Mouse (Mus musculus): Measurements from ENCODE around the gene Nup214.

GRCm38 (mm10) chr2:32019704-32020103, 45.5 kb downstream of the Nup214 start:
- TF ChIP-seq CTCF (IDR thresholded peaks at IDR 0.05; ENCODE audit: low read depth, low read length) = no peak
- no peak for TF ChIP-seq GATA1 (IDR thresholded peaks at IDR 0.05; ENCODE audit: borderline replicate concordance, low read length)
